Mouse (Mus musculus): ENCODE measurements at regions not wholly inside any gene's neighbourhood (a gene's known extent, or its start where the extent isn't known, plus 50 kb on each side); places are given as distances from the start of the nearest gene placed in this dataset.

DNA sequence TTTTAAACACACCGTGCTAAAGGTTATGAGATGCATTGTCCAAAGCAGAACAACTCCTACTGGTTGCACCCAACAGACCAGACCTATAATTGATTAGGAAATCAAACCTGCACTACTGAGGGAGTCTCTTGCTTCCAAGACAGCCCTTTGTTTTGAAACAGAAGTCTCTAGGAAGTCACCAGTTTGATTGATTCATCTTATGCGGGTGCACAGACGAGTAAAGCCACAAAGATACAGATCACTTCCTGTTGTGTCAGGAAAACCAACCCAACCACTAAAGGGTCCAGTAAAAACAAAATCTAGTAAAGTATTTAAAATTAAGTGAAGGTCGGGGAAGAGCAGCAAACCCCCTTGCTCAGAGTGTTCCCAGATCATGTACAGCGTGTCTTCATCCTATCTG is 58.3 kb upstream of the N6amt1 start:
- intact Hi-C loops (cut with DNase I), result no loop called here

DNA sequence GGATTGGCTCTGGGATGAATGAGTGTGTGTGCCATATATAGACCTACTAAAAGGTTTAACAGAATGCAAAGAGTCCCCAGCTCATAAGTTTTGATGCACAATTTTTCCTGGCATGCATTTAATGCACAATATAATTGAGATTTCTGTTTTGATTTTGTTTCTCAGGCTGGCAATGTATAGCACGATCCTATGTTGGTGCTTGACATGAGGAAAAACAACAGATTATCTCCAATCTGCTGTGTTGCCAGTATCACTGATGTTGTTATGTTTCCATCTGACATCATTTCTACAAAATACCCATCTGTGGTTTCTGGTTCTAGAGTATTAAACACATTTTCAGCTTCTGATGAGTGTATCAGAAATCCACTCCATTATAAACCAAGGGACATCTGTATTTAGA is 61.2 kb upstream of the N6amt1 start:
- no peak for DNase-seq
- intact Hi-C loops (cut with DNase I), result no loop called here

More for the DNA sequence above, 58.3 kb upstream of the N6amt1 start:
- no peak for DNase-seq

DNA sequence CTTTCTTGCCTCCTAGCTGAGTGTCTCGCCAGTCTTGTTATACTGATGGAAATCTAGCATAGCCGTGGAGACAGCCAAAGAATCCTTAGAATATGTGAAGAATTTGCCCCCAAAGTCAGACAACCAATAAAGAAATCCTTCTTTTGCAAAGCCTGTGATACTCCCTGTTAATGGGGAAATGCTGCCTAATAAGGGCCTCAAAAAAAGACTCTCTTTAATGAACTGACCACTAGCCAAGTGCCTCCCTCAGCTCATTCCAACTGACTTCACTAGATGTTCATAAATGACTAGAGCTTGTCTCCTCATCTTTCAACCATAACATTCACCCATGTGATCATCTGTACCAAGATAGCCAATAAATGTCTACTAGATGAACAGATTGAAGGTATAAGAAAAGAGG is 62.3 kb upstream of the N6amt1 start:
- intact Hi-C loops (cut with DNase I), result no loop called here
- no peak for DNase-seq

DNA sequence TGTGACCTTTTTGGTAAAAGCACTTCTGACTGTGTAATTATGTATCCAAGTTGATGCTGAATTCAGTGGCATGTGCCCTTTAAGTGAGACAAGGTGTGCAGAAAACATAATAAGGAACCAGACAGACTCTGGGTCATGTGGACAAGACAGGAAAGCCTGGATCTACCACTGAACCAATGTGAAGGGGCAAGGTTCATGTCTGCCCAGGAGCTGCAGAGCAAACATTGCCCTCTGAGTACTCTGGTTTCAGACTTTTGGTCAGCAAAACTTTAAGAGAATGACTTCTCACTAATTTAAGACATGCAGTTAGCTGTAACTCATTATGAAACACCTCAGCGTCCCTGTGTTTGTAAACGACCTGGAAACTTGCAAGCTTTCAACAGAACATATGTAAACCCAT is 68.3 kb upstream of the N6amt1 start:
- DNase-seq, result no peak
- intact Hi-C loops (cut with DNase I), result no loop called here

DNA sequence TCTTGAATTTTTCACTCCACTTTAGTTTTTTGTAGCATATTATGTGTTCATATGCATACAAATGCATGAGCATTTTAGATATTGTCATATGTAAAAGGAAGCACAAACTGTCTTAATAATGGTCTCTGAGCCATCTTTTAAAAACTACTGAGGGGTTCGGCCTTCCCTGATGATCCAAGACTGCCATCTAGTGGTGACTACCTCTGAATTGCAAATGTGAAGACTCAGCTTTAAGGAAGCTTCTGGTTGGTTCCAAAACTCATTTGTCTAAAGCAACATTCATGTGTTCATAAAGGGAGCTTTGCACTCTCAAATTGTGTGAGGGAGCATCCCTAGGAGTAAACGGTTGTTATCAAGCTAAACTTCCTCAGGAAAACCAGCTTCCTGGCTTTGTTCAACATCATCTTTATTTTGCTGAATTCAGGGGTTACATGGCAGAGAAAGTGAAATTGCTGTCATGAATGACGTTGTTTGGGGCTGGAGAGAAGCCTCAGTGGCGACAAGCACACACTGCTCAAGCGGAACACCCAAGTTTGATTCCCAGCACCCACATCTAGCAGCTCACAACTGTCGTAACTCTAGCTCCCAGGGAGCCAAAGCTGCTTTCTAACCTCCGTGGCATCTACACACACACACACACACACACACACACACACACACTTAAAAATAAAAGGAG is 69.0 kb upstream of the N6amt1 start:
- DNase-seq, result no peak
- intact Hi-C loops (cut with DNase I), result no loop called here

GRCm38 (mm10) chr16:87278518-87278917 is 75.5 kb upstream of the N6amt1 start:
- intact Hi-C loops (cut with DNase I), result no loop called here
- no peak for DNase-seq

DNA sequence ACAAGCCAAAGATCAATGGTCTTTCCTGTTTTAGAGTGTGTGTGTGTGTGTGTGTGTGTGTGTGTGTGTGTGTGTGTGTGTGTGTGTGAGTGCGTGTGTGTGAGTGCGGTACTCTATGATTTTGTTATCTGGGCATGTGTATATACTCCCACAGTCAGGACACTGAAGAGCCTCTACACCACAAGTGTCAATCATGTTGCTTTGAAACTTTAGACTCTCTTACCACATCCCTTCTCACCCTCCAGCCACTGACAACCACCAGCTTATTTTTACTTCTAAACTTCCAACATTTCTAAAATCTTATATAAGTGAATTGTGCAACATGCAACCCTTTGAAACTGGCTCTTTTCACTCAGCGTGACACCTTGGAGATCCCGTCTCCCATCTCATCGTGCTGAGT is 81.6 kb upstream of the N6amt1 start:
- intact Hi-C loops (cut with DNase I), result no loop called here
- no peak for DNase-seq

DNA sequence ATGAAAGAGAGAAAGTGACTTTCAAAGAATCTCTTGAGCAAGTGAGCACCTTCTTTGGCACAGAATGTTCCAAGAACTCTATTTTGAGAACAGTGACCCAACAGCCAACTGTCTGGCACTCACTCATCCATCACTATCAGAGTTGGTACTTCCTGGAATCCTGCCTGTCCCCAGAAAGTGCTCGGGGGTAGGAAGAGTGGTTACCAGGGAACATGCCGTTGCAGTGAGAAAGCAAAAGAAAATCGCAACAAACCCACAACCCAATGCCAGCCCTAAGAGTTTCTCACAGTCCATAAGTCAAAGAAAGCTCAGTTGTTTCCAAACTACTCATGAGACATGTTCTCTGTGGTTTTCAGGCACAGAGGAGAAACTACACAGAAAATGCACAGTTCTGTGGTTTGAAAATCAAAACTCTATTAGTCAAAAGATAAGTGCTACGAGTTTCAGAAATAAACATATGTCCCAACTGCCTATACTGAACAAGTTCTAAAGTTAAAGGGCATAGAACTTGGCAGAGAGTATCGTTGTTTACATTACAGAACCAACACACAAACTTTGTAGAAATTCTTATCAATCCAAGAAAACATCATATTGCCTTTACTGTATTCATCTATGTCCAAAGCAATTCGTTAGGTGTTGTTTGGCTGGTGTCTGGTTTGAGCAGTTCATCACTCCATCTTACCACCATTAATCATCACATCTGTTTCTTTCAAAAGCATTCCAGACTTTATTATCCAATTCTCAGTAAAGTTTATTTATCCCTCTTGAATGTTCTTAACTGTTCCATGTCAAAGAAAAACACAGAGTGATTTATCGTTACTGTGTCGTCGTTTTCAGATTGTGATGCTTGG is 85.8 kb upstream of the N6amt1 start:
- intact Hi-C loops (cut with DNase I), result no loop called here
- peak in 1 of 2 experiments; percentile 48 for DNase-seq

DNA sequence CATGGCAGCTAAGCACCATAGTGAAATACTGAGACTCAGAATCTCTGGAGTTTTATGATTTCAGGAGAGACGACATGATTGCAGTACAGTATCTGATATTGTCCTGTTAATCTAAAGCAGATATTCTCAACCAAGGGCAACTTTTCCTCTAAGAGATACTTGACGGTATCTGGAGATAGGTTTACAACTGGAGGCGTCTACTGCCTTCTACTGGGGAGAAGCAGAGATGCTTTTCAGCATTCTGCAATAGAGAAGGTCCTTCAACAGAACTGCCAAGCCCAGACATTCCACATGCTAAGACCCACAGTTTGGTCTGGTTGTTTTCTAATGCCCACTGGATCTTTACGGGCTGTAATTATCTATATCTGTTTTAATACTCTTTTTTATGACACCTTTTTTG is 86.5 kb upstream of the N6amt1 start:
- intact Hi-C loops (cut with DNase I), result no loop called here

GRCm38 (mm10) chr16:87263571-87263970 is 90.4 kb upstream of the N6amt1 start:
- intact Hi-C loops (cut with DNase I), result loop anchor here (5.0 kb wide), 1 partner anchor 44 kb away; no protein-coding TSS in a partner anchor
- peak; percentile 79 to 81 for DNase-seq

More for the DNA sequence above, 86.5 kb upstream of the N6amt1 start:
- DNase-seq, result no peak

DNA sequence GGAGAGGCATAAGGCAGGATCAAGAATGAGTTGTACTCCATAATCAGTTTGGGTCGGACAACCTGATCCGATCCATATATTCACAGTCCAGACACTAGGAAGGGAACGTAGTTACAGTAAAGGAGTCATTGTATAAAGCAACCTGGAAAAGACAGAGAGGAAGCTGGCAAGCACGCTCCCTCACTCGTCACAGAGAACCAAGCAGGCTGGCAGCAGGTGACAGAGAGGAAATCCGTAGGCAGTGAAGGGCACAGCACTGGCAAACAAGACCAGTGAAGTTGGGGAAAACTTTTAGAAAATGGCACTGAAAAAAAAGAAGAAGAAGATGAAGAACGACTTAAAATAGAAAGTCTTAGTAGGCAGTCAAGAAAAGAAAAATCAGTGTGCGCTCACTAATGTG is 90.9 kb upstream of the N6amt1 start:
- intact Hi-C loops (cut with DNase I), result loop anchor here (5.0 kb wide), 1 partner anchor 44 kb away; no protein-coding TSS in a partner anchor
- peak in 1 of 2 experiments; percentile 37 for DNase-seq

DNA sequence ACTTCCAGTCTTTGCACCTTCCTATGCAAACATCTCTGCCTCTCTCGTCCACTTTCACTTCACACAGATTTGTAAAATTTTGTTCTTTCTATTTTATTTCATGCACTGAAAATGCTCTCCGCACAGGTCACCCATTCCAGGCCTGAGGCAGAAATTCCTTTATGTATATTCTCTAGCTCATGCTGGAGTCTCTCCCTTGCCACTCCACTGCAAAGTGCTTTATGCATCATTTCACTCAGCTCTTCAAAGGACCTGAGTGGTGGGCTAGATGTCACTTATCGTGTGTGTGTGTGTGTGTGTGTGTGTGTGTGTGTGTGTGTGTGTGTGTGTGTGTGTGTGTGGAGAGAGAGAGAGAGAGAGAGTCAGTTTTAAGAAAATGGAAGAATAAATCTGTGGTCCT is 91.5 kb upstream of the N6amt1 start:
- intact Hi-C loops (cut with DNase I), result loop anchor here (5.0 kb wide), 1 partner anchor 45 kb away; no protein-coding TSS in a partner anchor
- DNase-seq, result no peak

- intact Hi-C loops (cut with DNase I), result loop anchor here (5.0 kb wide), 1 partner anchor 46 kb away; no protein-coding TSS in a partner anchor
- DNase-seq, result peak; percentile 67 to 74
Measured at GRCm38 (mm10) chr16:87261527-87261926, 92.5 kb upstream of the N6amt1 start.

DNA sequence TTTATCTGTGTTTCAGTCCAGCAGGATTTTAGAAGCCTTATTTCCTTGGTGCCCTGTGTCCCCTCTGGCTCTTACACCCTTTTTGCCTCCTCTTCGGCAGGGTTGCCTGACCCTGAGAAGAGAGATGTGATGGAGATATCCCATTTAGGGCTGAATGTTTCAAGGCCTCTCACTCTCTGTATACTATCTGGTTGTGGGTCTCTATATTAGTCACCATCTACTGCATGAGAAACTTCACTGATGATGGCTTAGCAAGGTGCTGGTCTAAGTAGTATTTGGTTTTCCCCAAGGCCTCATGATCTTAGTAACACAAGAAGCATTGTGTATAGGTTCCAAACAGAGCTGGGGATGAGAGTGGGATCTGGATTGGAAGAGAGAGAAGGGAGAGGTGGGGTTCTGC is 99.2 kb upstream of the N6amt1 start:
- DNase-seq, result no peak
- intact Hi-C loops (cut with DNase I), result no loop called here

GRCm38 (mm10) chr16:87250531-87250930 is 103.5 kb upstream of the N6amt1 start:
- DNase-seq, result no peak
- intact Hi-C loops (cut with DNase I), result no loop called here

- intact Hi-C loops (cut with DNase I), result loop anchor here (5.0 to 10.0 kb wide), 4 partner anchors 142 to 1355 kb away; no protein-coding TSS in a partner anchor
- peak in 1 of 2 experiments; percentile 48 for DNase-seq
Measured at GRCm38 (mm10) chr16:87249903-87250302, 104.1 kb upstream of the N6amt1 start.

GRCm38 (mm10) chr16:87248501-87249030 is 105.4 kb upstream of the N6amt1 start:
- intact Hi-C loops (cut with DNase I), result loop anchor here (5.0 to 10.0 kb wide), 4 partner anchors 144 to 1354 kb away; no protein-coding TSS in a partner anchor
- DNase-seq, result peak; percentile 68 to 82

- intact Hi-C loops (cut with DNase I), result loop anchor here (1.0 to 10.0 kb wide), 8 partner anchors 146 to 1439 kb away; no protein-coding TSS in a partner anchor
- DNase-seq, result peak; percentile 74 to 84
Measured at GRCm38 (mm10) chr16:87245933-87246791, 107.8 kb upstream of the N6amt1 start.

GRCm38 (mm10) chr16:87245441-87245840 is 108.5 kb upstream of the N6amt1 start:
- intact Hi-C loops (cut with DNase I), result loop anchor here (5.0 to 10.0 kb wide), 4 partner anchors 147 to 1351 kb away; no protein-coding TSS in a partner anchor
- DNase-seq, result no peak

DNA sequence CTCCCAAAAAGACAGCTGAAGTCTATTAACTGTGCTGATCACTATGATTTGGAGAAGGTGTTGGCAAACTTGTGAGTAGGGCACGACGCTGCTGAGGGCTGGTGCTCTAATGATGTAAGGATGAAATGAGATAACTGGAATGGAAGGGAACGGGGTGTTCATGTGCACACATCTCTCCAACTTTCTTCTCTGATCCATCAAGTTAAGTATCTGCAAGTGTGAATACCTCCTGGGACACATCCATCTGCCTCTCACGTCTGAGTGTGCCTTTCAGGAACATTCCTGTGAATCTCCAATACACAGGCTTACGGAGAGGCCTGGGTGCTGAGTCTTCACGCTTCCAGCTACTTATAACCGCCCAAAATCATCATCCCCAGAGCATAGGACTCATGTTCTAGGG is 112.0 kb upstream of the N6amt1 start:
- intact Hi-C loops (cut with DNase I), result loop anchor here (10.0 kb wide), 1 partner anchor 1347 kb away; no protein-coding TSS in a partner anchor
- no peak for DNase-seq
